Mouse (Mus musculus): ENCODE measurements around the gene Rexo2.
"Not testable (repeated sequence)": the region's sequence is repeated elsewhere in the genome, so short reads cannot be mapped to it uniquely, and the experiment has no call there.

The Rexo2 gene

DNA sequence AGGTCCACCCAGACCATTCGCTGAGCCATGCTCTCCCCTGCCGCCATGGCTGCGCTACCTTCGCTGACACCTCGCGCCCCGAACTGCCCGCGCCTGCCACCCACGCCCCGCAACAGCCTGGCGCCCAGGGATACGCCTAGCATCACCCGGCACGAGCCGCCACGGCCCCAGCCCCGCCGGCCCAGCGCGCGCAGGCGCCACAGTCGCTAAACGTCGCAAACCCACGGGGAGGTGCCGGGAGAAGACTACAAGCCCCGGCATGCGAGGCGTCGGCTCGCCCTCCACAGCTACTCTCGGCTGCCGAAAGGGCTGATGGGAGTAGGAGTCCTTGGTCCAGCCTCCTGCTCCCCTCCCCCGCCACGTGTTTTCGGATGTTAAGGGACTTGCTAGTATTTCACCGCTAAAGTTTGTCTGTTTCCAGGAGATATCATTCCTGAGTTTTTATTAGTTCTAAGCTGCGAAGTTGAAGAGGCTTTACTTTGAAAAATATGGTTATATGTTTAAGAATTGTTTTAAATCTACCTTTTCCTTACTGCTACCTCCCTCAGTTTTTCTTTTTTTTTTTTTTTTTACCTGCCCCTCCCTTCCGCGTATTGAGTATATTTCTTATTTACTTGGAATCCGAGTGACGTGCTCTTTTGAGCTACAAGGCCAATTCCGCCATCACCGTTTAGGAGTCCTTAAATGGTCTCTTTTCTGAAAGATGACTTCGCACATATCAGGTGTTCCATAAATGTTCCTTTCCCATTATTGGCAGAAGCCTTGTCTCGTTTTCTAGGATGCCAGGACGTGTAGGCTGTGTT is at the start of gene Rexo2:
Rexo2 (minus strand) TSS at position 213 of the 803 bp plus-strand sequence.
- peak; percentile 97 for DNase-seq (ENCODE audit: low spot score)

DNA sequence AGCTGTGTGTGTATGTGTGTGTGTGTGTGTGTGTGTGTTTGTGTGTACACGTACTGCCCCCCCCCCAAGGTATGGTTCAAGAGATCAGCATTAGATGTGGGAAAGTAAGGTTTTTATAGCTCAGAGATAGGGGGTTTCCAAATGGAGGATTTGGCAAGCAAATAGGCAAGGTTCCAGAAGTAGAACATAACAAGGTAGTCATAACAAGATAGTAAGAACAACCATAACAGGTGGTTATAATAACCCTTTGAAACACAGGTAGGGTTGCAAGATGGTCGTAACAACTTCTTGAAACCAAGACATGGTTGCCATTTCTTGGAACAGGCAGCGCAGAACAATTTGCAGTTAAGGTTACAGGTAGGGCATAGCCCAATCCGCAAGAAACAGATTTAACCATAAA is 46.1 kb upstream of the Rexo2 start:
- no peak for DNase-seq (ENCODE audit: low spot score)

- DNase-seq (ENCODE audit: low spot score): no peak
Measured at GRCm38 (mm10) chr9:48525566-48525965, 45.1 kb upstream of the Rexo2 start.

DNA sequence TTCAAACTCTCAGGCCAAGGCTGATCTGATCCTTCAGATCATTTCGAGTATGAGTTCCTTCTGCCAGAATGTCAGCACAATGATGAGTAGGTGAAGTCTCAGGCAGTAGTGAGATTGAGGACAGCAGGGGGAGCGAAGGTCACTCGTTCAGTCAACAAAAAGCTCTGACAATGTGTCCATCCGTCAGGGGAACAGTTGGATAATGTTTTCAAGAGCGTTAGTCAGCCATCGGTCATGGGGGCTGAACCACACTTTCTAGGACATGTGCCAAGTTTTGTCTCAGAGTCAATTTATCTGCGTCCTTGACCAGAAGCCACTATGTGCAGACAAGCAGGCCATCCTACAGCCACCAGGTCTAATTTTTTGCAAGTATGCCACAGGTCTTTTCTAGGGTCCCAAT is 40.0 kb upstream of the Rexo2 start:
- DNase-seq (ENCODE audit: low spot score): not testable (repeated sequence)

DNA sequence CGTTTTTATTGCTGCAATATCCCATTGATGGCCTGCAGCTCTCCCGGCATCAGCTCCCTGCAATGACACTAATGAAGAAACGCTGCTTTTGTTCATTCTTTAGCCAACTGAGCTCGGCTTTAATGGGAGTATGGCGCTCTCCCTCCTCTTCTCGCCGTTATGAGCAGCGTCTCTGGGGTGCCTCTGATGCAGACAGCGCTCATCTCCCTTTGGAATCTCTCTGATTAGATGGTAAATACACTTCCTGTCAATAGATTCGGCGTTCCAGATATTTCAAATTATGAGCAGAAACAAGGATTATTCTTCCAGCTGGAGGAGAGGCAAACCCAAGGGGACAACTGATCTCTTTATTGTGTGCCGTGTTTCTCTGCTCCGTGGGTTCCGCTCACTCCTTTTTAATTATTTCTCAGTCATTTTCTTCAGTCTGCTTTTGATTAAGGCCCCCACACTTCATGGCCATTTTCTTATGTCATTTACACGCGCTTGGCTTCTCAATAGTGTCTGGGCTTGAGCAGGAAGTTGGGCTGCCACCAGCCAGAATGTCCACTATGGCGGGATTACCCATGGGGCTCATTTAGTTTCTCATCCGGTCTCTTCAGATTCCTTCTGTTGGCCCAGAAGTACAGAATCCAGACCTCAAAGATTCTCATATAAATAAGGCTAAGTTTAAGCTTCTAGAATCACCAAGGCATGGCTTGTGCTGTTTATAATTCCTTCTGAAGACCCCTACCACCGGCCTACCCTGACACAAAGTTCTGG is 37.1 kb upstream of the Rexo2 start:
- no peak for DNase-seq (ENCODE audit: low spot score)

DNA sequence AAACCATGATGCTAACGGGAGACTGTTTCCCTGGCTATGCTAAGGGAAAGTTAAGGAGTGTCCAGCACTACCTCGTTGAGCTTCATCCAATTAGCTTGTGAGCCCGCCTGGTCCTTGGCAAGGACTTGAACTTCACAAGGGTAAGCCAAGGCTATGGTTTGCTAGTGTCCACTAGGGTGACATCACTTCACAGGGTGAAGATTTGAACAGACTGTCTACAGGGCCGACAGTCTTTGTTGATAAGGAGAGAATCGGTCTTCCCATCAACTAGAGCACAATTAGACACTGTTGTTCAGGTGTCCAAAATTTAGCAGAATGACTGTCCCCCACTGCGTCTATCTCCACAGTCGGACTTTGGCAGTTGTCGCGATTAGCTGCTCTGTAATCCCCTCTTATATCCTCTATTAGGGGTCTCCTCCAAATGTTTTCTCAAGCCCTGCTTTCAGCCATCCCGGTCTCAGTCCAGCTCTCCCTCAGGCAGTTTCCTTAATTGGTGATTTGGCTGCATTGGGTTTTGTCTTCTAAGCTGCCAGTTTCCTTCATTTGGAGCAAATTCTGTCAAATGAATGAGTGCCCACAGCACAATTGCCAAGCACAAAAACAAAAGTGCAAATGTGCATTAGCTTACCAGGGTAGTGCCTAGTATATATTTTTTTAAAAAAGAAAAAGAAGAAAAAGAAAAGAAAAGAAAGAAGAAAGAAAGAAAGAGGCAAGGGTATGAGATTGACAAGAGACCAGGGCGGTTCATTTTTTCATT is 36.4 kb upstream of the Rexo2 start:
- DNase-seq (ENCODE audit: low spot score): no peak

- DNase-seq (ENCODE audit: low spot score): no peak
Measured at GRCm38 (mm10) chr9:48515332-48515731, 34.9 kb upstream of the Rexo2 start.

DNA sequence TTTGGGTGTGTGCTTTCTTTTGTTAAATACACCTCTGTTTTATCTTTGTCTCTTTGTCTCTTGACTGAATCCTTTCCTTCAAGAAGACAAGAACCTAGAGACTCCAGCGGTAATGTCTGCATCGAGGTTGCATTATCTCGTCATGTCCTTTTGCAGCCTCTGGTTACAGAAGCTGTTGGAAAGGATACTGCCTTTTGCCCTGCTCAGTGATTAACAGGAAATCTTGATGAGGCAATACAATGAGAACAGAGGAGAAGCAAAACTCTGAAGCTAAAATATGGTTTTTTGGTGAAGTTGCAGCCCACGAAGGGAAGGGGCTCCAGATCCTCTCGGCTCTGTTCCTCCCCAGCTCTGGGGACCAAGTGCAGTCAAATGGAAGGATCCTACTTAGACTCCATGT is 29.7 kb upstream of the Rexo2 start:
- DNase-seq (ENCODE audit: low spot score): no peak

DNA sequence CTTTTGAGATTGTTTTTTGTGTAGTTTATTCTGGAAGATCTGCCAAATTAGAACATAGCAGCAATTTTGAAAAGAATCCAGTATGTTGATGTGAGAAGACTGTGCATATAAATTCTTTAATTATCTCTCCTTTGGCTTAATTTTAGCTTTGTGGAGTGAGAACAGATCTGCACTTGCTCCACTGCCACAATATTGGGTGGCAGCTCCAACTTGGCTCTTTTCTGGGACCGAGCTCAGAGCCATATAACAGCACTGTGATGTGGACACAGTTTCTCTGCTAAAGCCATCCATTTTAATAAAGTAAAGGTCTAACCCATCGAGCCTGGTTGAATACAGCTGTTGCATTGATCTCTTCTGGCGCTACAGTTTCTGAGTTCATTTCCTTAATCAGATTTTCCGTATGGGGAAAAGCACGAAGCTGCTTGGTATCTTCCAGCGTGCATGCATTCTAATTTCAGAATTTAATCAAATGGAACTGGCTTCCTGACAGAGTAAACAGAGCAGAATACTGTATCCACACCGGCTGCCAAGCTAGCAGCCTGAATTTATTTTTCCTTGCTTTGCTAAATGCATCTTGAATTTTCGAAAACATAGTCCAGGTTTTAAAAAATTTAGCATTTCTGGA is 24.4 kb upstream of the Rexo2 start:
- DNase-seq (ENCODE audit: low spot score): no peak

DNA sequence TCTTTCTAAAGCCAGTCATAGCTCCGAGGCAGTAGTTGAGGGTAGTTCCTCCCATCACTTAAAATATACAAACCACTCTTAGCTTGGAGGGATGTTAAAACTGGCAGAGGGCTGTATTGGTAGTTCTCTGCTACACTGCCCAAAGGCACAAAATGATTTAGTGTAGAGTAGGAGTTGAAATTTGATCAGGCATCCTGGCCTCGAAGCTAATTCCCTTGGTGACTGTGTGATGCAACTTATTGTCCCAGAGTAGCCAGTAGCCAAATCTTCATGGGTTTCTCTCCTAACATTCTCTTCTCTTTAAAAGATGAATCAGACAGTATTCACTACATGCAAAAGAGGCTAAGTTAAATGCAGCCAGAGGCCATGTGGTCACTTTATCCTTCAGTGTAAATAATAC is 22.6 kb upstream of the Rexo2 start:
- DNase-seq (ENCODE audit: low spot score): no peak

DNA sequence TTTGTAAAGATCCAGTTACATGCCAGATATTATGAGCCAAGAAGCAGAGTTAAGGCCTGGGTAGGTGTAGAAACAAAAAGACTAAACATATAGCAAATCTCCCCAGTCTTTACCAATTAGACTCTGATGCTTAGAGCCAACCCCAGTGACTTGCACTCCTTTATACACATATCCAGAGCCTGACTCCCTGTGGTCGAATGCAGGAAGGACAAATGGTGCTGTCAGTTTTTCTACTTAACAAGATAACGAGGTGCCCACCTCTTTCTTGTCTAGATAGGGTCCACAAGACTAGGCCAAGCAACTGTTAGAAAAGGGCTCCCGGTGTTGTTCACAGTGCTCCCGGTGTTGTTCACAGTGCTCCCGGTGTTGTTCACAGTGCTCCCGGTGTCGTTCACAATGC is 20.8 kb upstream of the Rexo2 start:
- DNase-seq (ENCODE audit: low spot score): no peak

- DNase-seq (ENCODE audit: low spot score): peak; percentile 52
Measured at GRCm38 (mm10) chr9:48495548-48495932, 15.1 kb upstream of the Rexo2 start.

GRCm38 (mm10) chr9:48494817-48495547 is 14.6 kb upstream of the Rexo2 start, which contains the start of the genes Rbm7 and Gm5617:
Gene Rbm7, minus strand, starts transcription at chr9:48495299.
Gene Gm5617, plus strand, starts transcription at chr9:48495442.
- DNase-seq (ENCODE audit: low spot score): peak; percentile 98

GRCm38 (mm10) chr9:48481214-48482134 is 1.1 kb upstream of the Rexo2 start:
- DNase-seq (ENCODE audit: low spot score): no peak

DNA sequence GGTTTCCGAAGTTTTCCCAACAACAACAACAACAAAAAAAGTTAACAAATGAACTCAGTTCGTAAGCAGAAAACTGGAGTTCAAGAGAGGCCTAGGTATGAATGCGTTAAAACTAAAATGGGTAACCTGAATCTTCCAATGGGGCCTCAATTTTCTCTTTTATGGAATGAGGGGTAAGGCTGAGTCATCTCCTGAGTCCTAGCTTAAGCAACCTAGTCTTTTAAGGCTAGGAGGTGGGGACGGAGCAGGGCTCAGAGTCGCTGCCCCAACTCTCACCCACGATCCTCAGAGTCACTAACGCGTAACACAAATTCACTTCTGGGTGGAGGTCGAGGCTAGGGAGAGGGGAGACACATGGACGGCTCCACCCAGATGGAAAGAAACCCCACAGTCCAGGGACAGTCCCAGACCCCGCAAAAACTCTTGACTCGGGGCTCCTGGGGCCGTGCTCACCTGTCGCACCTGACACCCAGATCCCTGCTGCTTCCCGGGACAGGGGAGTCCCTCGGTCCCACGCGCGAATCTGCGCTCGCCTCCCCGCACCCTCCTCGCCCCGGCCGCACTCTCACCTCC is 499 bp downstream of the Rexo2 start:
- no peak for DNase-seq (ENCODE audit: low spot score)

DNA sequence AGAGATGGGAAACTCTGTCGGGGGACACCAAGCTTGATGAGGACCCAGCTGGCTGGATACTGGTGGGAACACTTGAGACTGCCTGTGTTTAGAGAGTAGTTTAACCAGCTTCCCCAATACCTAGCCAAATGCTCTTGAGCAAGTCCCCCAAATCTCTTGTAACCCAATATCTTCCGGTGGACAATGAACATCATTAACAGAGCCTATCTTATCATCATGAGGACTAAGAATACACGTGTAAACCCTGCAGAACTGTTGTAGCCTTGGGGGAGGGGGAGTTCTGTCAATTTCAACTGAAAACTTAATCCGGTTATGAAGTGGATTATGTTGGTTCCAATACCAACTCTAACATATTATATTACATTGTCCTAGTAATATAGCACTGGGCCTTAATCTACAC is 1.6 kb downstream of the Rexo2 start:
- DNase-seq (ENCODE audit: low spot score): no peak

DNA sequence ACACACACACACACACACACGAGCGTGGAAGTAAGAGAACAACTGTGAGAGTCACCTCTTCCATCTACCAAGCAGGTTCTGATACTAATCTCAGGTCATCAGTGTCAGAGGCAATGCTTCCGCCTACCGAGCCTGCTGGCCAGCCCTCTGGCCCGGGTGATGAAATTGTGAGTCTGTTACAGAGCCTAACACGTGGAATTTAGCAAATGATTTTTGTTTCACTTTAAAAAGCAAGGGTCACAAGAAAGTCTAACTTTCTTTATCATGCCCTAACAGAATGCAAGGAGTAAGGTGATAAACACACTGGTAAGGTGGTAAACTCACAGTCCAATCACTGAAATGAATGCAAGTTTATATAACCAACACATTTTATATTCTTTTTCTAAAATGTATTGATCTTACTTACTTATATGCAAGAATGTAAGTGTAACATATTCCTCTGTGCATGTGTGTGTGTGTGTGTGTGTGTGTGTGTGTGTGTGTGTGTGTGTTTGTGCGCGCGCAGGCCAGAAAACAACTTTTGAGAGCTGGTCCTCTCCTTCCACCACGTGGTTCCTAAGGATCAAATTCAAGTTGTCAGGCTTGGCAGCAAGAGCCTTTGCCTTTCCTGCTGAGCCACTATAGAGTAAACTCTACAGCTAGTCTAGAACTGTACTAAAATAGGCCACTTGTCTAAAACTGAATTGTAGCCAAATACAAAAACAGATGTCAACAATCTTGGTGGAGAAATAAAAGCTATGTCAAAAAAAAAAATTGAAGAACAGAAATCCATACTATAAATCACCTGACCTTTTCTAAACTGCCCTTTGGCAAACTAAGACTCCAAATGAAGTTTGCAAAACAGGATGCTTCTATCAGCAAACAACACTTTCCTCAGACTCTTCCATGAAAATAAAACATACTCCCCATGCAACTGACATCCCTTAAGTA is 3.9 kb downstream of the Rexo2 start:
- DNase-seq (ENCODE audit: low spot score): no peak

DNA sequence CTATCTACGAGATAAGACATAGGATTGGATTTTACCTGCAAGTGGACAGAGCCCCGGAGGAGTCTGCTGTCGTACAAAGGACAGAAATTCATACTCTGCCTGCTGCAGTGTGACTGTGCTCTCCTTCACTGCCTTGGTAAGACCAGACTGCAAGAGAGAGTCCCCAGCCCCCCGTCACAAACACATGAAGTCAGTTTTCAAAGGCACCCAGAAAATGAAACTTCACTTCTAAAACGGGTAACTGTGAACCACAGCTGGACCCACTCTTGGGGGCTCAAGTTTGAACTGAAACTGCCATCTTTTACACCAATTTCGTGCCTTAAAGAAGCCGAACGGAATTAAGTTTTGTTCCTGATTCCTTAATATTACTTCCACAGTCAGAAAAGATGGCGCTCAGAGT is 6.1 kb downstream of the Rexo2 start:
- no peak for DNase-seq (ENCODE audit: low spot score)

DNA sequence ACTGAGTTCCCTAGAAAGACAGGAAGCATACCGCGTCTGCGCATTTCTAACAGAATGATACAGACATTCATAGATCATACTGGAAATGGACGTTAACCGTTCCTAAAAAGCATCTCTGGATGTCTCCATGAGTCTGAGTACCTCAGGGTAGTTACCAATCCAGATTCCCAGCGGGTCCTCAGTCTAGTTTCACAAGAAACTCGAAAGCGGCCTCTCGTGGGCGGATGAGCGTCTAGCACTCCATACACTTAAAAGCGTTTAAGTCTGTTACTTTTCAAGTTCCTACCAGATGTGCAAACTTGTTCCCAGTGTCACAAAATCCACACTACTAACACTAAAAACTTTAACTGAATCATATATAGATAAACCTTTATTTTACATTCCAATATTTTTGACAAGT is 7.3 kb downstream of the Rexo2 start:
- DNase-seq (ENCODE audit: low spot score): no peak
